In genomic region chr19:6969665-6970381, GRCm38 (mm10) we compare ENCODE assay signal across 8 mouse cellular contexts. TPM values are rescaled to one million over a fixed set of nuclear protein-coding genes. Genes with fewer than 3 reads are reported as not detected.
A peak's percentile ranks its signal among the peaks of the same experiment; 100 is the strongest.
DNase-seq lines count a peak whose midpoint lies in the region; ATAC-seq and TF ChIP-seq lines count a peak whose summit lies in the region.

No protein-coding gene starts in this region.

- H3K27ac ChIP-seq in lung, postnatal 0 days (ENCODE audit: low read length): peak overlapping the region; percentile 39

- H3K36me3 ChIP-seq in lung, postnatal 0 days (ENCODE audit: insufficient read depth, low read length): 0 out of 2 replicates have a peak, but pooled peaks cover 5% of the 10 kb centered on the region

- H3K27me3 ChIP-seq in lung, postnatal 0 days (replicated peaks; ENCODE audit: insufficient read depth, low read length): no peaks in the 10 kb centered on the region

- peak overlapping the region; percentile 60 for H3K9ac ChIP-seq in lung, postnatal 0 days (replicated peaks; ENCODE audit: low read depth)

- peak; percentile 59 for DNase-seq in right cerebral cortex, postnatal 14 days
- DNase-seq in right cerebral cortex, adult 18-20 months: no peak
- peak; percentile 81 for DNase-seq in embryo, embryonic 9.5 days (ENCODE audit: extremely low spot score)
- peak; percentile 71 to 78 for DNase-seq in heart, adult 9 months (ENCODE audit: low spot score in 2 of 2)
- peak; percentile 67 to 70 for DNase-seq in kidney, adult 8-10 months
- DNase-seq in lung, postnatal 0 days (ENCODE audit: low spot score): peak; percentile 78
- peak; percentile 75 for DNase-seq in retina, embryonic 14.5 days (ENCODE audit: low spot score)
- no peak for DNase-seq in frontal cortex, postnatal 25 days (ENCODE audit: low spot score in 2 of 2)

- H3K4me1 ChIP-seq in lung, postnatal 0 days (ENCODE audit: insufficient read depth, low read depth, low read length): peaks cover 21% of the 10 kb centered on the region

- ATAC-seq in lung, postnatal 0 days: peak; percentile 86

- no peak for TF ChIP-seq EP300 in lung, postnatal 0 days (IDR thresholded peaks at IDR 0.05)

- WGBS in lung, postnatal 0 days: under 1% methylated on average over 41 of the region's 55 CpGs

- peak overlapping the region; percentile 80 for H3K4me2 ChIP-seq in lung, postnatal 0 days (replicated peaks; ENCODE audit: low read depth, low read length)

- H3K9me3 ChIP-seq in lung, postnatal 0 days (ENCODE audit: low read length): no peaks in the 10 kb centered on the region

- H3K4me3 ChIP-seq in lung, postnatal 0 days (ENCODE audit: low read depth, low read length): peak overlapping the region; percentile 67

- TF ChIP-seq CTCF in lung, postnatal 0 days (IDR thresholded peaks at IDR 0.05): peak; percentile 79

RNA-seq across cellular contexts. Expression of gene Ppp1r14b, which starts 4.9 kb away (rescaled TPM):
- polyA plus RNA-seq in lung, postnatal 0 days (2015; fragmentation: Nextera tagmentation; extraction: Ambion mirVana): 60.5 and 62.7 TPM in 2 replicates

RNA-seq across cellular contexts. Expression of gene Plcb3, which starts 6.4 kb away (rescaled TPM):
- polyA plus RNA-seq in lung, postnatal 0 days (2015; fragmentation: Nextera tagmentation; extraction: Ambion mirVana): 33.6 and 40.7 TPM in 2 replicates

RNA-seq across cellular contexts. Expression of gene Fkbp2, which starts 10.5 kb away (rescaled TPM):
- polyA plus RNA-seq in lung, postnatal 0 days (2015; fragmentation: Nextera tagmentation; extraction: Ambion mirVana): 105 and 107 TPM in 2 replicates

RNA-seq across cellular contexts. Expression of gene Vegfb, which starts 17.6 kb away (rescaled TPM):
- 27.1 and 28.1 TPM in 2 replicates for polyA plus RNA-seq in lung, postnatal 0 days (2015; fragmentation: Nextera tagmentation; extraction: Ambion mirVana)

RNA-seq across cellular contexts. Expression of gene Dnajc4, which starts 22.5 kb away (rescaled TPM):
- polyA plus RNA-seq in lung, postnatal 0 days (2015; fragmentation: Nextera tagmentation; extraction: Ambion mirVana): 32.7 and 33.2 TPM in 2 replicates

Comparison
In these comparisons a context has a peak if more than half of its experiments do, and no peak if none do; other contexts are left out.
1. DNase-seq: peak in right cerebral cortex, postnatal 14 days (single experiment), embryo, embryonic 9.5 days (single experiment), heart, adult 9 months (2 of 2), kidney, adult 8-10 months (2 of 2), lung, postnatal 0 days (single experiment) and retina, embryonic 14.5 days (single experiment); none in right cerebral cortex, adult 18-20 months (single experiment) and frontal cortex, postnatal 25 days (0 of 2).